Mouse (Mus musculus): ENCODE measurements at regions not wholly inside any gene's neighbourhood (a gene's known extent, or its start where the extent isn't known, plus 50 kb on each side); places are given as distances from the start of the nearest gene placed in this dataset.

- Histone ChIP-seq H3K4me3 (replicated peaks) (no peak overlapping the region), H3K4me2 (replicated peaks) (no peak overlapping the region), H3K9me3 (replicated peaks) (no peaks in the 10 kb centered on the region), H3K4me1 (no peaks in the 10 kb centered on the region), H3K27ac (replicated peaks) (no peak overlapping the region), H3K36me3 (no peaks in the 10 kb centered on the region), H3K27me3 (no peaks in the 10 kb centered on the region), H3K9ac (no peak overlapping the region)
- 36% methylated on average over 1 of the region's 1 CpGs for WGBS
- no peak for ATAC-seq (ENCODE audit: insufficient number of reproducible peaks, low FRiP score, low TSS enrichment, low read depth)
Observed at GRCm38 (mm10) chr4:131060191-131060680, 116.1 kb downstream of the Matn1 start.

GRCm38 (mm10) chr4:131060706-131061105 lies 116.5 kb downstream of the Matn1 start:
- no peak overlapping the region for H3K27ac ChIP-seq (replicated peaks)
- H3K27me3 ChIP-seq: no peaks in the 10 kb centered on the region
- no peak overlapping the region for H3K4me2 ChIP-seq (replicated peaks)
- no peaks in the 10 kb centered on the region for H3K36me3 ChIP-seq
- H3K4me1 ChIP-seq: no peaks in the 10 kb centered on the region
- ATAC-seq (ENCODE audit: insufficient number of reproducible peaks, low FRiP score, low TSS enrichment, low read depth): no peak
- H3K9me3 ChIP-seq (replicated peaks): no peaks in the 10 kb centered on the region
- no peak overlapping the region for H3K9ac ChIP-seq
- no peak overlapping the region for H3K4me3 ChIP-seq (replicated peaks)
- 19% methylated on average over 2 of the region's 2 CpGs for WGBS

DNA sequence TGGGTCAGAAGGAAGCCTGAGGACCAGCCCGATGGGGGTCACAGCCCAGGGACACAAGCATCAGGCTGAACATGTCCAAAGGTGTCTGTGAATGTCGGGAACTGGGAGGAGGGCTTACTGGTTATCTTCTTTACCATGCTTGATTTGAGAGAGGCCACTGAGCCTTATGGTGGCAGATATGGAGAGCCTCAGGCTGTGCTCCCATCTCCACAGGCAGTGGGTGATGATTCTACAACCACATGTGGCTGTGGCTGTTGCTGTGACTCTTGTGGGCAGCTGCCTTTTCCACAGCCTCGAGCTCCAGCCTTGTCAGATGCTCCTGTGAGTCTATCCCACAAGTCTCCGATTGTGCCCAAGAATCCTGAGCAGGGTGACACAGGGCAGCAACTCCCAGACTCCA lies 118.4 kb downstream of the Matn1 start:
- Histone ChIP-seq H3K27me3 (no peaks in the 10 kb centered on the region), H3K4me2 (replicated peaks) (no peak overlapping the region), H3K4me3 (replicated peaks) (no peak overlapping the region), H3K4me1 (no peaks in the 10 kb centered on the region), H3K36me3 (no peaks in the 10 kb centered on the region), H3K9me3 (replicated peaks) (no peaks in the 10 kb centered on the region), H3K27ac (replicated peaks) (no peak overlapping the region), H3K9ac (no peak overlapping the region)
- no peak for ATAC-seq (ENCODE audit: insufficient number of reproducible peaks, low FRiP score, low TSS enrichment, low read depth)
- WGBS: 71% methylated on average over 4 of the region's 4 CpGs

DNA sequence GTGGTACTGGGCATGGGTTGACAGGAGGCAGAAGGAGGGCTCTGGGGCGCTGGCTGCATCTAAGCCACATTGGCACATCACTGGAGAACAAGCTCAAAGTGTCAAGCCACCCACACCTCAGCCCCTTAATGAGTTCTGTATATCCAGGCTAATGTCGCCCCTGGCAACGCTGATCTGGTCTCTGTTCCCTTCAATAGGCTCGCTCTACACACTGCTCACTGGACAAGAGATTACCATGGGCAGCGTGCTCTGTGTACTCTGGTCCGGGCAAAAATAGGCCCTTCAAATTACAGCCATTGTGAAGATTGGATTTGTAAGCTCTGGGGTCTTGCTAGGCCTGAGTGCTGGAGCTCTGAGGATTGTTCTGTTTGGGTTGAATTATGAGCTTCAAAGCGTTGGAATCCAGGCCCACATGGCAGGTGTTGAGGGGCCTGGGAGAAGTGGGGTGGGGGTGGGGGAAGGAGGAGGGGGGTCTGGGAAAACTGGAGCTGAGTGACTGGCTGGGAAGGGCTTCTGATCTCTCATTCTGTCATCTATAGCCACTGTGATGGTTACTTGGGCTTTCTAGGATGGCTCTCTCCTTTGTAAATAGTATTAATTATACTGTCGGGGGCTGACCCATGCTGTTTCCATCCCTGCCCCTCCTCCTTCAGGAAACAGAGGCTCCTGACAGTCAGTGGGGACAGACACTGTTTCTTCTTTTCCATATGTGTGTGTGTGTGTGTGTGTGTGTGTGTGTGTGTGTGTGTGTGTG lies 122.2 kb downstream of the Matn1 start:
- Histone ChIP-seq H3K4me2 (replicated peaks) (no peak overlapping the region), H3K36me3 (no peaks in the 10 kb centered on the region), H3K9ac (no peak overlapping the region), H3K27me3 (no peaks in the 10 kb centered on the region), H3K4me1 (no peaks in the 10 kb centered on the region), H3K4me3 (replicated peaks) (no peak overlapping the region), H3K9me3 (replicated peaks) (no peaks in the 10 kb centered on the region), H3K27ac (replicated peaks) (no peak overlapping the region)
- no peak for ATAC-seq (ENCODE audit: insufficient number of reproducible peaks, low FRiP score, low TSS enrichment, low read depth)
- WGBS: 62% methylated on average over 8 of the region's 8 CpGs

DNA sequence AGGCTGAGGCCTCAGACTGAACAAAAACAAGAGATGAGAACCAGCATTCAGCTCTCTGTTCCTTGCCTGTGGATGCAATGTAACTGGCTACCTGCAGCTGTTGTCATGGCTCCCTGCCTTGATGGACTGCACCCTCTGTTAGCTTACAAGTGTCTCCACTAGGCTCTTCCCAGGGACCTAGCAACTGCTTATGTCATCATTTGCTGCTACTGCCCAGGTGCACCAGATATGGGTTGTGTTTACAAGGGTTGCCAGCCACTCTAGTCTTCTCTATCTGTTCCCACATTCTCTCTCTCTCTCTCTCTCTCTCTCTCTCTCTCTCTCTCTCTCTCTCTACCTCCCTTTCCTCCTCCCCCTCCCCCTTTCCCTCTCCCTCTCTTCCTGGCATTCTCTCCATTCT lies 126.4 kb downstream of the Matn1 start:
- Histone ChIP-seq H3K4me2 (replicated peaks) (no peak overlapping the region), H3K4me3 (replicated peaks) (no peak overlapping the region), H3K9me3 (replicated peaks) (no peaks in the 10 kb centered on the region), H3K27me3 (no peaks in the 10 kb centered on the region), H3K4me1 (no peaks in the 10 kb centered on the region), H3K27ac (replicated peaks) (no peak overlapping the region), H3K36me3 (no peaks in the 10 kb centered on the region), H3K9ac (no peak overlapping the region)
- no peak for ATAC-seq (ENCODE audit: insufficient number of reproducible peaks, low FRiP score, low TSS enrichment, low read depth)

DNA sequence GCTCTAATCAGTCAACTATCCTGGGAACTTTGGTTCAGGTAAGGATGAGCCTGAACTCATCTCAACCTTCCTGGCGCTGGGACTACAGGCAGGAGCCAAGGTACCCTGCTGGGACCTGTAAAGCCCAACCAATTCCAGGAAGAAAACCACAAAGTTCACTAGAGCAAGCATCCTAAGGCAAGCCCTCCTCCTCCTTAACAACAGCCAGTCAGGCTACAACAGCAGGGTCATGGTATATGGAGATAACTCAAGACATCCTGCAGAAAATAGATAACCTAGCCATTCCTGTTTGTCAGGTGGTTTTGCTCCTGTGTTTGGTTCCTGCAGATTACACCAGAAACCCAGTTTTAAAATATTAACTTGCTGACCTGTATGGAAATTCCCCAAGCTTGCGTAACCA lies 128.4 kb downstream of the Matn1 start:
- no peak for ATAC-seq (ENCODE audit: insufficient number of reproducible peaks, low FRiP score, low TSS enrichment, low read depth)
- no peak overlapping the region for H3K4me3 ChIP-seq (replicated peaks)
- no peak overlapping the region for H3K9ac ChIP-seq
- WGBS: 76% methylated on average over 2 of the region's 2 CpGs
- no peaks in the 10 kb centered on the region for H3K36me3 ChIP-seq
- H3K27me3 ChIP-seq: no peaks in the 10 kb centered on the region
- no peaks in the 10 kb centered on the region for H3K9me3 ChIP-seq (replicated peaks)
- no peak overlapping the region for H3K27ac ChIP-seq (replicated peaks)
- no peaks in the 10 kb centered on the region for H3K4me1 ChIP-seq
- H3K4me2 ChIP-seq (replicated peaks): no peak overlapping the region

DNA sequence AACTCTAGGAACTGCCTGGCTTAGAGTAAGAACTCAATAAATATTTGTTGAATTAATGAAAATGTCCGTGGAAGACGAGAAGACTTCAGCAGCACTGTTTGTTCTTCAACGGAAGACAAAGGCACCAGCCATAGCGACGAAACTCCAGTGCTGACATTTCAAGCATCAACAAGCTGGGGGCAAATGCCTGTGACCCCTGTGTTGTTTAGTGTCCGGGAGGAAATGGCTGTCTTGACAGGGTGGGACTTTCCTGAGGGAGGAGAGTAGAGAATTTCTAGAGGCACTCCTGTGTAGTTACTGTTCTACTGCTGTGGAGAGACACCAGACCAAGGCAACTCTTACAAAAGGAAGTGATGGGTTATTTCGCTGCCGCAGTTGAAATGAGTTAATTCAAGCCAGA lies 129.2 kb downstream of the Matn1 start:
- Histone ChIP-seq H3K4me2 (replicated peaks) (no peak overlapping the region), H3K4me3 (replicated peaks) (no peak overlapping the region), H3K9ac (no peak overlapping the region), H3K27ac (replicated peaks) (no peak overlapping the region), H3K4me1 (no peaks in the 10 kb centered on the region), H3K36me3 (no peaks in the 10 kb centered on the region), H3K9me3 (replicated peaks) (no peaks in the 10 kb centered on the region), H3K27me3 (no peaks in the 10 kb centered on the region)
- ATAC-seq (ENCODE audit: insufficient number of reproducible peaks, low FRiP score, low TSS enrichment, low read depth): no peak
- 37% methylated on average over 8 of the region's 8 CpGs for WGBS

DNA sequence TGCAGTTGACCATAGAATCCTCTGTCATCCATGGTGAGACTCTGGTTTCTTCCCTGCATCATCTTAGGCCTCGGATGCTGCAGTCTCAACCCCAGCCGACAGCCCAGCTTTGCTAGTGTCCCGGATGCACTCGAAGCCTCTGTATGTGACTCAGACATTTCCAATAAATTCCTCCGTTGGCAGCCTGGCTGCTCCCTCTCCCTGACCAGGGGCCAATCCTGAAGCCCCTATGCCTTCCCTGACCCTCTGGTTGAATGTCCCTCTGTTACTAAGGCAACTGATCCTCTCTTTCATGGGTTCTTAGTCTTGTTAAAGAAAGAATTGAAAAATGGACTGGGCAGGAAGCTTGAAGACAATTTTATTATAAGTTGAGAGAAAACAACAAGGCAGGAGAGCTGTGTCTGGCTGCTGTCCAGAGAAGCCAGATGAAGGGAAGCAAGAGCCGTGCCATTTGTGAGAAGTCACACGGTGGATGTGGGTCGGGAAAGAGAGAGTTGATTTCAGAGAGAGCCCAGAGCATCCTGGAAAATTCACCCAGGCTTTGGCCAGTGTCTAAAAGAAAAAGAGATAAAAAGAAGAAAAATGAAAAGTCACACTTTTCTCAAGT lies 131.2 kb downstream of the Matn1 start:
- no peaks in the 10 kb centered on the region for H3K4me1 ChIP-seq
- no peak for ATAC-seq (ENCODE audit: insufficient number of reproducible peaks, low FRiP score, low TSS enrichment, low read depth)
- H3K27ac ChIP-seq (replicated peaks): no peak overlapping the region
- WGBS: 68% methylated on average over 8 of the region's 8 CpGs
- no peak overlapping the region for H3K9ac ChIP-seq
- H3K4me2 ChIP-seq (replicated peaks): no peak overlapping the region
- H3K36me3 ChIP-seq: no peaks in the 10 kb centered on the region
- no peaks in the 10 kb centered on the region for H3K27me3 ChIP-seq
- no peak overlapping the region for H3K4me3 ChIP-seq (replicated peaks)
- no peaks in the 10 kb centered on the region for H3K9me3 ChIP-seq (replicated peaks)

DNA sequence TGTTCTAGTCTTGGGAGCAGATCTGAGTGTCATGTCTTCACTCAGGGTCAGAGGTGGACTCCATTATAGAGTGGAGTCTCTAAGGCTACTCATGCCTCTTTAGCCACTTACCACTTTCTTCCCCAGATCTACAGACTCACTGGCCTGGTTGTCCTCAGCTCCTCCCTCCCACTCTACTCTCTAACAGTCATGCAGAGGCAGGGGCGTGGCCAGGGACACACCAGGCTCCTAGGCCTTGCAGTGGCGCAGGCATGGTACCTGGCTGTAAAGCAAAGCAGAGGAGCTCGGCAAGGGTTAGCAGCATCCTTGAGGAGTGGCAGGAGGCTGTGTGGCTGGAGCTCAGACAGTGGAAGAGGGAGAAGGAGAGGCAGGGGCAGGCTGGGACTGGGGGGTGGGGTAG lies 132.4 kb downstream of the Matn1 start:
- 52% methylated on average over 3 of the region's 3 CpGs for WGBS
- Histone ChIP-seq H3K9me3 (replicated peaks) (no peaks in the 10 kb centered on the region), H3K36me3 (no peaks in the 10 kb centered on the region), H3K4me1 (no peaks in the 10 kb centered on the region), H3K4me2 (replicated peaks) (no peak overlapping the region), H3K27ac (replicated peaks) (no peak overlapping the region), H3K4me3 (replicated peaks) (no peak overlapping the region), H3K27me3 (no peaks in the 10 kb centered on the region), H3K9ac (no peak overlapping the region)
- ATAC-seq (ENCODE audit: insufficient number of reproducible peaks, low FRiP score, low TSS enrichment, low read depth): no peak

DNA sequence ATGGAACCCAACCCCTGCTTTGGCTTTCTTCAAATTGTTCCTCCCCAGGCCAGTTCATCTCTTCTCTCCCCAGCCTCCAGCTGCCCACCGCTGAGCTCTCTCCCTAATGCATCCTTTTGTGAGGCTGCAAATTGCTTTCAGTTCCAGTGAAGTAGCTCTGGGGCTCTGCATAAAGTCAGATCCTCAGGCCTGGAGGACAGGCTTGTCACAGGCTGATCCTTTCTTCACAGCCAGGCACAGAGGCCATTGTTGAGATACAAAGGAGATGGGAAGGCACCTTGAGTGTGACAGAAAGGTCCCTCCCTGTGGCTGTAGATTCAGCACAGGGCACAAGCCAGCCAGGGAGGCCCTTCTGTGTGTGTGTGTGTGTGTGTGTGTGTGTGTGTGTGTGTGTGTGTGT lies 135.9 kb downstream of the Matn1 start:
- no peak for ATAC-seq (ENCODE audit: insufficient number of reproducible peaks, low FRiP score, low TSS enrichment, low read depth)

DNA sequence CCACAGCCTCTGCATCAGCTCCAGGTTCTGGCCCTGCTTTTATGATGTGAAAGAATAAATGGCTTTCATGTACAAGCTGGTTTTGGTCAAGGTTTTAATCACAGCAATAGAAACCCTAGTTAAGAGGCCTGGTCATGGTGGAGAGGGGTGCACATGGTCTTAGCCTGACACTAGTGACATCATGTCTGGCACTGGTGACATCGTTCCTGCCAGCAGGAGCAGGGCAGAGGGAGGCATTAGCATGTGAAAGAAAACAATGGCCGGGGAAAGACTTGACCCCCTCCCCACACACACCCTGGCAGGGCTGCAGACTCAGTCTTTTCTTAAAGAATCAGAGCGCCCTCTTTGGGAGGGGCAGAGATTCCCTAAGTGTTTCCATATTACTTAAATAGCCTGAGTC lies 139.2 kb downstream of the Matn1 start:
- 77% methylated on average over 3 of the region's 3 CpGs for WGBS
- ATAC-seq (ENCODE audit: insufficient number of reproducible peaks, low FRiP score, low TSS enrichment, low read depth): no peak
- H3K27me3 ChIP-seq: no peaks in the 10 kb centered on the region
- no peak overlapping the region for H3K9ac ChIP-seq
- no peak overlapping the region for H3K4me3 ChIP-seq (replicated peaks)
- no peak overlapping the region for H3K4me2 ChIP-seq (replicated peaks)
- H3K9me3 ChIP-seq (replicated peaks): no peaks in the 10 kb centered on the region
- no peak overlapping the region for H3K27ac ChIP-seq (replicated peaks)
- H3K36me3 ChIP-seq: no peaks in the 10 kb centered on the region
- H3K4me1 ChIP-seq: no peaks in the 10 kb centered on the region

More for the DNA sequence above, 135.9 kb downstream of the Matn1 start:
- Histone ChIP-seq H3K27ac (replicated peaks) (no peak overlapping the region), H3K4me1 (no peaks in the 10 kb centered on the region), H3K36me3 (no peaks in the 10 kb centered on the region), H3K4me2 (replicated peaks) (no peak overlapping the region), H3K27me3 (no peaks in the 10 kb centered on the region), H3K4me3 (replicated peaks) (no peak overlapping the region), H3K9me3 (replicated peaks) (no peaks in the 10 kb centered on the region), H3K9ac (no peak overlapping the region)
- 29% methylated on average over 1 of the region's 1 CpGs for WGBS

GRCm38 (mm10) chr4:131097421-131097820 lies 153.2 kb downstream of the Matn1 start:
- H3K36me3 ChIP-seq: no peaks in the 10 kb centered on the region
- no peak for ATAC-seq (ENCODE audit: insufficient number of reproducible peaks, low FRiP score, low TSS enrichment, low read depth)
- no peak overlapping the region for H3K9ac ChIP-seq
- 0 out of 2 replicates have a peak, but pooled peaks cover 5% of the 10 kb centered on the region for H3K27me3 ChIP-seq
- H3K4me2 ChIP-seq (replicated peaks): no peak overlapping the region
- H3K4me3 ChIP-seq (replicated peaks): no peak overlapping the region
- 31% methylated on average over 6 of the region's 6 CpGs for WGBS
- no peaks in the 10 kb centered on the region for H3K9me3 ChIP-seq (replicated peaks)
- no peaks in the 10 kb centered on the region for H3K4me1 ChIP-seq
- no peak overlapping the region for H3K27ac ChIP-seq (replicated peaks)
